Mouse (Mus musculus) small intestine, adult 2 months (tissue): ENCODE measurements at regions not wholly inside any gene's neighbourhood (a gene's known extent, or its start where the extent isn't known, plus 50 kb on each side); places are given as distances from the start of the nearest gene placed in this dataset.

ENCODE experiments used
- CTCF ChIP-seq: fragments of 200-500 bp; IDR thresholded peaks from 2 replicates; pipeline ENCODE4 v1.5.1; 2012; ENCODE audit warnings: low read depth, mild to moderate bottlenecking, control low read depth, inconsistent platforms, low read length, moderate library complexity, mixed read lengths; ENCODE audit not compliant: insufficient replicate concordance, insufficient read length; ENCODE audit errors: extremely low read depth
- POLR2A ChIP-seq: fragments of 200-500 bp; IDR thresholded peaks from 2 replicates; pipeline ENCODE4 v1.6.1; 2012; ENCODE audit warnings: low read depth, mild to moderate bottlenecking, control low read depth, inconsistent platforms, low read length, moderate library complexity

DNA sequence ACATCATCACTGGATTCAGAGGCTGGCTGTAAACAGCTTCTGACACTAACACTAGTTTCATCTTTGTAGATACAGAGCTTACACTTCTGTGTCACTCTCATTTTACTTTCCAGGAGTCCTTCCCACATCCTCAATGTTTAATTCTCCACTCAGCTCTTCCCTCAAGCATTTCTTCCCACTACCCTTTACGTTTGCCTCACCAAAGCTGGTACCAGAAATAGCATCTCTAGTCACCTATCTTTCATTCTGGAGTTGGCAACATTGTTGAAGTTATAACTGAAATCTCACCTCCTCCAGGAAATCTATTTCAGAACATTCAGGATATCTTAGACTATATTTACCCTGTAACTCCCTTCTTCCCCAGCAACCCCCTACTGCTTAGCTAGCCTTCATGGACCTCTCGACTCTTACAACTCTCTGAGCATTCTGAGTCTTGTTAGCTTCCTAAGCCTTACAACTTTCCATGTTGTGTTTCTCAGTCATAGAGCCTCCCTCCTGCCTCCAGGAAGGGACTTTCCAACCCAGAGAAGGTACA is 258.3 kb upstream of the BB014433 start:
- TF ChIP-seq CTCF (no peak), POLR2A (no peak)
